Mouse (Mus musculus) layer of hippocampus, adult 18-20 months (tissue): ENCODE measurements at regions not wholly inside any gene's neighbourhood (a gene's known extent, or its start where the extent isn't known, plus 50 kb on each side); places are given as distances from the start of the nearest gene placed in this dataset.
"Not testable (repeated sequence)": the region's sequence is repeated elsewhere in the genome, so short reads cannot be mapped to it uniquely, and the experiment has no call there.

Experiments used
- DNase-seq, 2 experiments: peaks; one replicate each; pipeline ENCODE4 v3.0.0; 2022; ENCODE audit warnings: low spot score in 2 of 2

DNA sequence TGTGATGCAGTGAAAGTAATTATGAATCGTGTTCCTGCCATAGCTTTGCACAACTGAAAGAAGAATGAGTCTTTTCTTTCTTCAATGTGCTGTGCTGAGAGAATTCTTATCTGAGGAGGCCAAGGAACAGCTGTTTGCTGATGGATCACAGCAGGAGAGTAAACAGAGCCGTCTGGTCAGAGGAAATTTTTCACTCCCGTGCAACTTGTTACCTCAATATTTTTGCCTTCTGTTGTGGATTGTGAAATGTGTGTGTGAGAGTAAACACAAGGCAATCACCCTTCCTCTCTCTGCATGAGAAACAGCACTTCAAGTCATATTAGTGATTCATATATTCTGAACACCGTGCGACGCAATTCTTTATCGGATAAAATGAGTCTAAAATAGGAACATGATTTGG is 171.9 kb downstream of the Epm2a start:
- DNase-seq: peak in 1 of 2 experiments; percentile 1

- no peak for DNase-seq
Measured at GRCm38 (mm10) chr10:11517122-11517521, 173.9 kb downstream of the Epm2a start.

GRCm38 (mm10) chr10:11531343-11531742 is 188.1 kb downstream of the Epm2a start:
- no peak for DNase-seq

- DNase-seq: not testable (repeated sequence)
Measured at GRCm38 (mm10) chr10:11555376-11555775, 212.2 kb downstream of the Epm2a start.

GRCm38 (mm10) chr10:11570523-11571055 is 227.4 kb downstream of the Epm2a start:
- DNase-seq: peak; percentile 16 to 70

GRCm38 (mm10) chr10:11608451-11608850 is 265.2 kb downstream of the Epm2a start:
- no peak for DNase-seq

GRCm38 (mm10) chr10:11609092-11609491 is 265.9 kb downstream of the Epm2a start:
- DNase-seq: not testable (repeated sequence)

DNA sequence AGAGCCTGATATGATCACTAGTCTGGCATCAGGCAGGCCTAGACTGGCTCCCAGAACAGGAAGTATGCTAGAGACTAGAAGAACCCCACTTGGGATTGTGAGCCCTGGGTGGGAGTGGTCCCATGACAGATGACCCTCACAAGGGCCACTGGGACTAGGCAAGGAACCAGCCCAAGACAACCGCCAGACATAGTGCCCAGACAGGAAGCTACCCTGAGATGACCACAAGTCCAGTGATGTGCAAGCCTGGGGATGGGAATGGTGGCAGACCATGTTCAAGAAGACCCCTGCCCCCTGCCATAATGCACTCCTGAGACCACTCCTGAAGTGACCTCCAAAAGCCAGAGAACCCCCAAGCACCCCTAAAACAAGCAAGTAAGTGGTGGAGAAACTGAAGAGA is 304.9 kb downstream of the Epm2a start:
- DNase-seq: no peak

GRCm38 (mm10) chr10:11660056-11660770 is 317.0 kb downstream of the Epm2a start:
- DNase-seq: peak in 1 of 2 experiments; percentile 5

DNA sequence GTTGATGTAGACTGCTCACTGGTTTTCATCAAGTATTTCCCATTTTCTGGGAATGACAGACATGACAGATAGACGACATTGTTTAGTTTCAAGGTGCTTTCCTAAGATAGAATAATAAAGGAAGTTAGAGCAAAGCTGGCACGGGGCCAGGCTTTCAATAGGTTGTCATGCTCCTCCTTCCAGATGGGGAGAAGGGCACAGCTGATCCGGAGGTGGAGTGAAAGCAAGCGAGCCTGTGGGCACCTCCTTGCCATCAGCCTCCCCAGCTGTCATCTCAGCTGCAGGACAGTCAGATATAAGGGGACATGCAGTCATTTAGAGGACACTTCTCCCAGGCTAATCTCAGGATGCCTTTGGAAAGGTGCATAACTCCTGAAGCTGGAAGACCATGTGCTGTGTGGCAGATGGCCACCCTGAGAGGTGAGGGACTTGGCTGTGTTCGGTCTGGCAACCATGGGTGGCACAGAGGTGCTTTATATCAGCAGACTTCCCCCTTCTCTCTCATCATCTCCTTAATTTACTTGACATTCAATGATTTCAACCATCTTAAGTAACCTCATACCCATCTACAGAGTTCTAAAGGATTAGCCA is 318.6 kb downstream of the Epm2a start:
- peak in 1 of 2 experiments; percentile 12 for DNase-seq

DNA sequence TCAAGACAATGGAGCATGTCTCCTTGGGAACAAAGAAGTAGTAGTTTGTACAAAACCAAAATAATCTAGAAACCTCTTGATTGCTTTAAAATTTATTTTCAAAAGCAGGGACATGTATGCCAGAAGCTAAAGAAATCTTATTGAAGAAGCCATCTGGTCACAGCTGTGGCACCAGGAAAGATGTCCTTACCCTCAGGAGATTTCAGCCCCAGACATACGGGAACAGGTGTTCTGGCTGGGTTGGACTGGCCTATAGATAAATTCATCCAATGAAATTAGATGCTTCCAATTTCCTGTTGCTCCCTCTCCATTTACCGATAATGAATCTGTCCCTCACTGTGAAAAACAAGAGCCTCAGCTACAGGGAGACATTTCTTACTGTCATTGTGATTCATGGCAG is 366.5 kb downstream of the Epm2a start:
- DNase-seq: no peak

- DNase-seq: no peak
Measured at GRCm38 (mm10) chr10:11724775-11725174, 381.6 kb downstream of the Epm2a start.

DNA sequence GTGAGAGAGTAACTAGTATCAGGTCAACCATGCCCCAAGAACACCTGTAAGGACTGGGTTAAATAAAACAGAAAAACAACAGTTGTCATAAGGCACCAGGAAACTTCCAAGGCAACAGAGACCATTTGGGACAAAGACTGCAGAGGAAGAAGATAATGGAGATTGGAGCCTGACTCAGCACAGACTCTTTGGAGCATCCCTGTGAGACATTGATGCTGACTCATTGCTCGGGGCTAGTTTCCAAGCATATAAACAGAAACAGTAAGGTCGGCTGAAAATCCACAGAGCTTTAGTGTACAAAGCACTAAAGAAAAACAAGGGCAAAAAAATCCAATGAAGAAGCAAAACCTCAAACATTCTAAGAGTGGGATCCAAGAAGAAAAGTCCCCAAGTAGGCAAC is 386.3 kb downstream of the Epm2a start:
- peak in 1 of 2 experiments; percentile 10 for DNase-seq

GRCm38 (mm10) chr10:11739574-11740368 is 396.6 kb downstream of the Epm2a start:
- no peak for DNase-seq

GRCm38 (mm10) chr10:11745587-11745986 is 402.4 kb downstream of the Epm2a start:
- no peak for DNase-seq

DNA sequence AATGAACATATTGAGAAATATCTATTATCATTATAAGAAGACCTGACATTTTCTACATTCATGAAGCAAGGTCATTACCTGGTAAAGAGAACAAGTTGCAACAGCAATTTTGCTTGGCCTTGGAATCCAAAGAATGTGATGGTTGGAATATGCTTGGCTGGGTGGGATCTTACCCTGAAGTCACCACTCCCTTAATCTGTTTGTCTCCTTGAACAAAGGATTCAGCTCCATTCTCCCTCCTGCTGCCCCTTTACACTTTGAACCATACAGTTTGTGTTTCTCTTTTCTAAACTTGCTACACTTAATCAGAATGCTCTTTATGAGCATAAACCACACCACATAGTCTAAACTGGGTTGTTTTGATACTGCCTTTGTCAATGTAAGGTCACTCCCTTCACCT is 403.8 kb downstream of the Epm2a start:
- no peak for DNase-seq

DNA sequence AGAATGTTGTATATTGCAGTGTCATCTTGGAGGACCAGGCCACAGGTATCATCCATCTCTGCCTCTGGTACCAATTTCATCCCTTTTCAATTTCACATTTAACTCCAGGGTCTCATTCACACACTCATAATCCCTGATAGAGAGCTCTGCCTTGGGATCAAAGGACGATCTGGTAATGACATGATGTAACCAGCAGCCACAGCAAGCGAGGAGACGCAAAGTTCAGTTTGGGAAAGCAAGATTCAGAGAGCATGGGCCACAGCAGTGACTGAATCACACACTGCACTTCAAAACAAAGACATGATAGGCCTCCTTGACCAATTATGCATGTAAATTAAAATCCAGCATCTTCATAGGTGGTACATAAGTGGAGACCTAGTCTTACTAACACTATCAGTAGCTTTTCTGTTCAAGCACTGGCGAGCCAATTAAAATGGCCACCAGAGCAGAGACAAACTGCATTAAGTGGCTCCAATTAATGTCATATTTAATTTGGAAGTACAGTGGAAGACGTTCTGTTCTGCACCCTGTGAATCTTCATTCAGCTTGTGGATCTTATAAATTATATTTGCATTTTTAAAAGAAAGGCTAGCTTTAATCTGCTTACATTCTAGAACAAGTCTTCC is 412.0 kb downstream of the Epm2a start:
- DNase-seq: no peak

DNA sequence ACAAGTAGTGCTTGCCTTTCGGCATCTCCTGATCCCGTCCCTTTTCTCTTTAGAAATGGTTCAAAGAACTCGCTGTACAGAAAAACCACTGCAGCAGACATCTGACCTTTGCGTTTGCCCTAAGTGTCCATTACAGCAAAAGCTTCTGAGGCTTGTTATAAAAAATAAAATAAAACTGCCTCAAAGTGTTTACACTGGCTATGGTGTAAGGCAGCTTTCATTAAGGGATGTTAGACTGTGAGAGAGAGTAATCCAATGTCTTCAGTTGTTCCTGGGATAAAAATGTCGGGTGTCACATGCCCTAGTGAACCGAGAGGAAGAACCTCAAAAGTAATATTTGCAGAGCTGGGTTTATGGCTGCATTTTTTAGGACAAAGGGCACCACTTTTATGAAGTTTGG is 434.7 kb downstream of the Epm2a start:
- DNase-seq: no peak

- no peak for DNase-seq
Measured at GRCm38 (mm10) chr10:11780302-11780701, 437.1 kb downstream of the Epm2a start.

DNA sequence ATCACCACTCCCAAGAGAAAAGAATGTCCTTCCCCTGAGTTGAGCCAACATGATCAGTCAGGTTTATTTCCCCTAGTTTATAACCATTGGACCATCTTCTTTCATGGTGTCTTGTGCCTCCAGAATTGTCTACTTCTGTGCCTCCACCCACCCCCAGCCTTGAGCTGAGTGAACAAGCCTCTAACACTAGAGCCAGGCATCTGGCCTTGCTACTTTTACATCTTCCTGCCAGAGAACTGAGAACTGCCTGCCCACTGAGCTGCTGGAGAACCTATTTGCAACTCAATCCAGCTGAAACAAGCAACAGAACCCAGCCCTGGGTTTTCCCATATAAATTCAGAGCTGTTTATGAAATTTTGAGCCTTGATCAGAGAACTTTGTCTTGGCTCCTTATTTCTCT is 444.0 kb downstream of the Epm2a start:
- DNase-seq: no peak

GRCm38 (mm10) chr10:11799510-11799909 is 456.3 kb downstream of the Epm2a start:
- DNase-seq: no peak
